Mouse (Mus musculus): ENCODE measurements around the gene Gzmk. TPM values are rescaled to one million over a fixed set of nuclear protein-coding genes. Genes with fewer than 3 reads are reported as not detected.

Gene Gzmk
- total and polyA plus RNA-seq, 3 experiments, result not detected

DNA sequence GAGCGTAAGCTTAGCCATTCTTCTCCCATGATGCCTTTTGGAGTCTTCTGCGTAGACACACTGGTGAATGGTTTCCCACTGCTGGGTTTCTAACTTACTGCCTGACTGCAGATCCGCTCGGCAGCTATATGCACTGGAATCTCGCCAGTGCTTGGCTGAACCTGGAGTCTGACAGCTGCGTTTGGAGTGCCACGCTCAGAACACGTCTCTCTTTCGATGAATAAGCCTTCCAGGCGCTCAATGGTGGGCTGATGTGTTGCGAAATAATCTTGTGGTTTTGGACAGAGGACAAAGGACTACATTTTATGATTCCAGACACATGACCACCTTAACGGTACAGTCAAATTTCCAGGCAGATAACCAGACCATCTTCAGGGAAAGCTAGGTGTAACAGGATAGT lies 37.1 kb upstream of the Gzmk start:
- no peak overlapping the region for H3K4me3 ChIP-seq (replicated peaks in 1 of 3; ENCODE audit: low read depth in 2 of 3, low read length in 2 of 3, poor library complexity in 1 of 3)
- no peaks in the 10 kb centered on the region for H3K4me1 ChIP-seq (ENCODE audit: control insufficient read depth in 1 of 2, insufficient read depth in 2 of 2)
- H3K27ac ChIP-seq (ENCODE audit: insufficient read depth, low read depth), result no peak overlapping the region
- H3K4me2 ChIP-seq (ENCODE audit: insufficient read depth, low read depth, poor library complexity, severe bottlenecking), result no peak overlapping the region
- H3K27me3 ChIP-seq (replicated peaks), result no peaks in the 10 kb centered on the region
- in situ Hi-C loops (cut with MboI; ENCODE audit: low pct_ligation_motif_present, low pct_unique_long_range_greater_than_20kb, low sequenced_read_pairs) (loop anchor here (10.0 kb wide), 1 partner anchor 218 kb away; the partner anchor contains the start of gene Gpx8), dilution Hi-C loops (cut with MboI; ENCODE audit: extremely low pct_ligation_motif_present, extremely low pct_unique_long_range_greater_than_20kb, low sequenced_read_pairs) (no loop called here)
- no peak for DNase-seq (ENCODE audit: extremely low read depth)
- H3K79me2 ChIP-seq (replicated peaks; ENCODE audit: control insufficient read depth, extremely low read depth, insufficient read depth, poor library complexity, severe bottlenecking), result no peaks in the 10 kb centered on the region
- no peak overlapping the region for H3K9ac ChIP-seq (ENCODE audit: insufficient read depth, low read depth)
- TF ChIP-seq SMC3 (IDR thresholded peaks at IDR 0.05; ENCODE audit: low read depth, low read length) (no peak), RAD21 (IDR thresholded peaks at IDR 0.05; ENCODE audit: low read depth, low read length) (no peak), HCFC1 (IDR thresholded peaks at IDR 0.05; ENCODE audit: low read depth, low read length) (no peak), POLR2A (IDR thresholded peaks at IDR 0.05; ENCODE audit: low read depth, low read length) (no peak), NELFE (IDR thresholded peaks at IDR 0.05; ENCODE audit: low read depth, low read length) (no peak), ELF1 (IDR thresholded peaks at IDR 0.05; ENCODE audit: low read depth, low read length) (no peak), JUND (conservative IDR thresholded peaks at IDR 0.05; ENCODE audit: low read depth, low read length) (no peak), MEF2A (IDR thresholded peaks at IDR 0.05; ENCODE audit: borderline replicate concordance, low read depth, low read length) (no peak), ZKSCAN1 (IDR thresholded peaks at IDR 0.05; ENCODE audit: borderline replicate concordance, low read depth, low read length) (no peak), NRF1 (IDR thresholded peaks at IDR 0.05; ENCODE audit: low read depth, low read length) (no peak), ZMIZ1 (IDR thresholded peaks at IDR 0.05; ENCODE audit: low read depth, low read length) (no peak), ZC3H11A (IDR thresholded peaks at IDR 0.05; ENCODE audit: low read depth, low read length) (no peak), TCF12 (IDR thresholded peaks at IDR 0.05; ENCODE audit: low read depth, low read length) (no peak), KAT2A (IDR thresholded peaks at IDR 0.05; ENCODE audit: insufficient replicate concordance, low read length) (no peak), PAX5 (IDR thresholded peaks at IDR 0.05; ENCODE audit: low read length) (no peak), MAFK (IDR thresholded peaks at IDR 0.05; ENCODE audit: insufficient replicate concordance, low read length) (no peak), MAX (IDR thresholded peaks at IDR 0.05; ENCODE audit: low read length) (no peak), USF2 (conservative IDR thresholded peaks at IDR 0.05; ENCODE audit: low read depth, low read length) (no peak)
- H3K36me3 ChIP-seq (replicated peaks in 1 of 2; ENCODE audit: control insufficient read depth in 1 of 2, insufficient read depth in 1 of 2, low read length in 1 of 2), result no peaks in the 10 kb centered on the region
- no peaks in the 10 kb centered on the region for H3K9me3 ChIP-seq (replicated peaks; ENCODE audit: low read length)

DNA sequence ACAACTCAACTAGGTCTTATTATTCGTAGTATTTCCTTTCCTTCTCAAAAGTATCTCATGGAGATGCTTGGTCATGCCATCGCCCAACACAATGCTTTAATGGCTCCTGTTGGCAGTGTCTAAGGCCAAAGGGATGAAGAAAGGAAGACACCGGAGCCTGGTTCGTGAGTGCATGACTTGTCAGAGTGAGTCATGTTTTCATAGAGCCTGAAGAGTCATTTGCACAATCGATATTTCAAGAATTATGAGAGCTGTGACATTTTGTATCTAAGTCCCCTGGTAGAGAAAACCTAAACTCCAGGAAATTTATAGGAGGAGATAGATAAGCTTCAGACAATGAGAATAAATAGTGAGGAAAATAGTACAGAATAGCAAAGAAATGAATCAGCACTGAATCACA lies 33.5 kb upstream of the Gzmk start:
- TF ChIP-seq HCFC1 (IDR thresholded peaks at IDR 0.05; ENCODE audit: low read depth, low read length) (no peak), ZC3H11A (IDR thresholded peaks at IDR 0.05; ENCODE audit: low read depth, low read length) (no peak), CTCF (conservative IDR thresholded peaks at IDR 0.05 in 1 of 2, IDR thresholded peaks at IDR 0.05 in 1 of 2; ENCODE audit: low read depth in 2 of 2, low read length in 2 of 2) (no peak), ZKSCAN1 (IDR thresholded peaks at IDR 0.05; ENCODE audit: borderline replicate concordance, low read depth, low read length) (no peak), MAFK (IDR thresholded peaks at IDR 0.05; ENCODE audit: insufficient replicate concordance, low read length) (no peak), KAT2A (IDR thresholded peaks at IDR 0.05; ENCODE audit: insufficient replicate concordance, low read length) (no peak), ELF1 (IDR thresholded peaks at IDR 0.05; ENCODE audit: low read depth, low read length) (no peak), USF2 (conservative IDR thresholded peaks at IDR 0.05; ENCODE audit: low read depth, low read length) (no peak)
- Histone ChIP-seq H3K36me3 (replicated peaks in 1 of 2; ENCODE audit: control insufficient read depth in 1 of 2, insufficient read depth in 1 of 2, low read length in 1 of 2) (no peaks in the 10 kb centered on the region), H3K4me1 (ENCODE audit: control insufficient read depth in 1 of 2, insufficient read depth in 2 of 2) (no peaks in the 10 kb centered on the region), H3K9ac (ENCODE audit: insufficient read depth, low read depth) (no peak overlapping the region), H3K27ac (ENCODE audit: insufficient read depth, low read depth) (no peak overlapping the region), H3K4me2 (ENCODE audit: insufficient read depth, low read depth, poor library complexity, severe bottlenecking) (no peak overlapping the region), H3K4me3 (replicated peaks in 1 of 3; ENCODE audit: low read depth in 2 of 3, low read length in 2 of 3, poor library complexity in 1 of 3) (no peak overlapping the region), H3K79me2 (replicated peaks; ENCODE audit: control insufficient read depth, extremely low read depth, insufficient read depth, poor library complexity, severe bottlenecking) (no peaks in the 10 kb centered on the region), H3K27me3 (replicated peaks) (no peaks in the 10 kb centered on the region), H3K9me3 (replicated peaks; ENCODE audit: low read length) (no peaks in the 10 kb centered on the region)
- dilution Hi-C loops (cut with MboI; ENCODE audit: extremely low pct_ligation_motif_present, extremely low pct_unique_long_range_greater_than_20kb, low sequenced_read_pairs) (no loop called here), in situ Hi-C loops (cut with MboI; ENCODE audit: low pct_ligation_motif_present, low pct_unique_long_range_greater_than_20kb, low sequenced_read_pairs) (no loop called here)
- DNase-seq (ENCODE audit: extremely low read depth), result no peak

All from CH12.LX (cell line).